Mouse (Mus musculus): Measurements from ENCODE around the gene Mmp25. TPM values are rescaled to one million over a fixed set of nuclear protein-coding genes. Genes with fewer than 3 reads are reported as not detected.

Gene Mmp25
- total RNA-seq, 1 experiment = 4.7 TPM

DNA sequence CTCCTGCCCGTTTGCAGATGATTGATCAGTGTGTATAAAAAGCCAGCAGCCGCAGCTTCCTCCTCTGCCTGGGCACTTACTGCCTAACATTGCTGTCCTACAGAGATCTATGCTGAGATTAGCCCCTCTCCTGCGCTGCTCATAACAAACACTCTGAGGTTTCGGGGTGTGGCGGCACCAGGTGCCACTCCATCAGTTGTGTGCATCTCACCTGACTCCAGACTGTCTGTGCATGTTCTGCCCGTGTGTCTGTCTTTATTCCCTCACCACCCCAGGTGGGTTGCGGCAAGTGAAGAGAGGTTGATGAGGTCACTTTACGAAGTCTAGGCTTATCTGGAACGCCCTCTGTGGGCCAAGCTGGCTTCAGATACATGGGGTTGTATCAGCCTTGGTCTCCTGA is 28.0 kb downstream of the Mmp25 start:
- no peaks in the 10 kb centered on the region for H3K9me3 ChIP-seq (ENCODE audit: control insufficient read depth, insufficient read depth, low read depth, low read length)
- no peak for DNase-seq (ENCODE audit: low read depth, low spot score)
- no peaks in the 10 kb centered on the region for H3K36me3 ChIP-seq (ENCODE audit: control insufficient read depth, insufficient read depth, low read length, poor library complexity, severe bottlenecking)
- H3K27ac ChIP-seq (ENCODE audit: insufficient read depth, low read depth, low read length, poor library complexity, severe bottlenecking) = no peak overlapping the region
- TF ChIP-seq ZNF384 (IDR thresholded peaks at IDR 0.05; ENCODE audit: low read depth, low read length) = no peak
- TF ChIP-seq HCFC1 (IDR thresholded peaks at IDR 0.05; ENCODE audit: borderline replicate concordance, insufficient read depth, low read length) = no peak
- TF ChIP-seq MAFK (IDR thresholded peaks at IDR 0.05; ENCODE audit: insufficient read depth, low read depth, low read length) = no peak
- no peak for TF ChIP-seq ZC3H11A (IDR thresholded peaks at IDR 0.05; ENCODE audit: borderline replicate concordance, low read depth, low read length)
- TF ChIP-seq CHD2 (IDR thresholded peaks at IDR 0.05; ENCODE audit: low read depth, low read length) = no peak
- in situ Hi-C loops (cut with MboI; ENCODE audit: low sequenced_read_pairs in 2 of 2, unreplicated experiment in 2 of 2) = no loop called here
- H3K4me3 ChIP-seq (ENCODE audit: insufficient read depth in 1 of 2, low read depth in 1 of 2, low read length in 2 of 2, poor library complexity in 1 of 2, severe bottlenecking in 1 of 2) = peak overlapping the region; percentile 37 to 41; a peak in 2 of 4 replicates
- H3K4me1 ChIP-seq (ENCODE audit: control insufficient read depth in 2 of 2, insufficient read depth in 2 of 2, low read length in 2 of 2, poor library complexity in 1 of 2) = no peaks in the 10 kb centered on the region; a peak in 1 of 4 replicates
- H3K9ac ChIP-seq (ENCODE audit: insufficient read depth, low read depth, low read length, poor library complexity, severe bottlenecking) = 0 out of 2 replicates have a peak overlapping the region, but pooled peaks have one; percentile 1

GRCm38 (mm10) chr17:23610361-23610800 is 34.7 kb downstream of the Mmp25 start:
- H3K36me3 ChIP-seq (ENCODE audit: control insufficient read depth, insufficient read depth, low read length, poor library complexity, severe bottlenecking) = peaks cover 51% of the 10 kb centered on the region
- no peaks in the 10 kb centered on the region for H3K9me3 ChIP-seq (ENCODE audit: control insufficient read depth, insufficient read depth, low read depth, low read length)
- H3K4me3 ChIP-seq (ENCODE audit: insufficient read depth in 1 of 2, low read depth in 1 of 2, low read length in 2 of 2, poor library complexity in 1 of 2, severe bottlenecking in 1 of 2) = peak overlapping the region; percentile 12 to 17; a peak in 2 of 4 replicates
- TF ChIP-seq HCFC1 (IDR thresholded peaks at IDR 0.05; ENCODE audit: borderline replicate concordance, insufficient read depth, low read length) (no peak), ZC3H11A (IDR thresholded peaks at IDR 0.05; ENCODE audit: borderline replicate concordance, low read depth, low read length) (peak; percentile 42; the same call in 1 of the 2 replicates)
- H3K9ac ChIP-seq (ENCODE audit: insufficient read depth, low read depth, low read length, poor library complexity, severe bottlenecking) = no peak overlapping the region; the same call in 1 of the 2 replicates
- DNase-seq (ENCODE audit: low read depth, low spot score) = peak; percentile 70
- in situ Hi-C loops (cut with MboI; ENCODE audit: low sequenced_read_pairs in 2 of 2, unreplicated experiment in 2 of 2) = no loop called here
- H3K27ac ChIP-seq (ENCODE audit: insufficient read depth, low read depth, low read length, poor library complexity, severe bottlenecking) = no peak overlapping the region
- peaks cover 0 to 13% of the 10 kb centered on the region in 2 experiments; a peak in 1 of 4 replicates for H3K4me1 ChIP-seq (ENCODE audit: control insufficient read depth in 2 of 2, insufficient read depth in 2 of 2, low read length in 2 of 2, poor library complexity in 1 of 2)

DNA sequence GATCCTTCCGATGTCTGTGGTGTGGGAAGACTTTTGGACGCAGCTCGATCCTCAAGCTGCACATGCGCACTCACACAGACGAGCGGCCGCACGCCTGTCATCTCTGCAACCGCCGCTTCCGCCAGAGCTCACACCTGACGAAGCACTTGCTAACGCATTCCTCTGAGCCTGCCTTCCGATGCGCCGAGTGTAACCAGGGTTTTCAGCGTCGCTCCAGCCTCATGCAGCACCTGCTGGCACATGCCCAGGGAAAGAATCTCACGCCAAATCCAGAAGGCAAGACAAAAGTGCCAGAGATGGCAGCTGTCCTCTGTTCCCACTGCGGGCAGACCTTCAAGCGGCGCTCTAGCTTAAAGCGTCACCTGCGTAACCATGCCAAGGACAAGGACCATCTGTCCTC is 35.5 kb downstream of the Mmp25 start:
- no peak overlapping the region; a peak in 1 of 4 replicates for H3K4me3 ChIP-seq (ENCODE audit: insufficient read depth in 1 of 2, low read depth in 1 of 2, low read length in 2 of 2, poor library complexity in 1 of 2, severe bottlenecking in 1 of 2)
- TF ChIP-seq MAFK (IDR thresholded peaks at IDR 0.05; ENCODE audit: insufficient read depth, low read depth, low read length) (no peak), CHD2 (IDR thresholded peaks at IDR 0.05; ENCODE audit: low read depth, low read length) (no peak), HCFC1 (IDR thresholded peaks at IDR 0.05; ENCODE audit: borderline replicate concordance, insufficient read depth, low read length) (no peak), ZNF384 (IDR thresholded peaks at IDR 0.05; ENCODE audit: low read depth, low read length) (no peak), ZC3H11A (IDR thresholded peaks at IDR 0.05; ENCODE audit: borderline replicate concordance, low read depth, low read length) (no peak)
- H3K9me3 ChIP-seq (ENCODE audit: control insufficient read depth, insufficient read depth, low read depth, low read length) = no peaks in the 10 kb centered on the region
- in situ Hi-C loops (cut with MboI; ENCODE audit: low sequenced_read_pairs in 2 of 2, unreplicated experiment in 2 of 2) = no loop called here
- no peak overlapping the region for H3K9ac ChIP-seq (ENCODE audit: insufficient read depth, low read depth, low read length, poor library complexity, severe bottlenecking)
- DNase-seq (ENCODE audit: low read depth, low spot score) = no peak
- H3K4me1 ChIP-seq (ENCODE audit: control insufficient read depth in 2 of 2, insufficient read depth in 2 of 2, low read length in 2 of 2, poor library complexity in 1 of 2) = peaks cover under 1 to 13% of the 10 kb centered on the region in 2 experiments; a peak in 1 of 4 replicates
- peaks cover 53% of the 10 kb centered on the region for H3K36me3 ChIP-seq (ENCODE audit: control insufficient read depth, insufficient read depth, low read length, poor library complexity, severe bottlenecking)
- no peak overlapping the region for H3K27ac ChIP-seq (ENCODE audit: insufficient read depth, low read depth, low read length, poor library complexity, severe bottlenecking)

DNA sequence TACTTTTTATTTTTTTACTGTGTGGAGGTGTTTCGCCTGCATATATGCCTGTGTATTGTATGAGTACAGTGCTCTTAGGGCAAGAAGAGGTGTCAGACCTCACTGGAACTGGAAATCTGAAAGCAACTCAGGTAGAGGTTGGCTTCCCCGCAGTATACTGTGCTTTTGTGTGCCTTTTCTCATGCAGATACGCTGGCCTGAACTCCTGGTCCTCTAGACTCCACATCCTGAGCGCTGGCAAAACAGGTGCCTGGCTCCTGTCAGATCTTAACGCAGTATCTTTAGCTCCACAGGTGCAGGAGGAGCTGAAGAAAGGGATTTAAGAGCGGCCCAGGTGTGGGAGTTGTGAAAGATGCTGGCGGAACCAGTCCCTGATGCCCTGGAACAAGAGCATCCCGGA is 39.9 kb downstream of the Mmp25 start:
- Histone ChIP-seq H3K27ac (ENCODE audit: insufficient read depth, low read depth, low read length, poor library complexity, severe bottlenecking) (peak overlapping the region; percentile 87; the same call in 1 of the 2 replicates), H3K9me3 (ENCODE audit: control insufficient read depth, insufficient read depth, low read depth, low read length) (no peaks in the 10 kb centered on the region), H3K9ac (ENCODE audit: insufficient read depth, low read depth, low read length, poor library complexity, severe bottlenecking) (peak overlapping the region; percentile 66; the same call in 1 of the 2 replicates), H3K4me1 (ENCODE audit: control insufficient read depth in 2 of 2, insufficient read depth in 2 of 2, low read length in 2 of 2, poor library complexity in 1 of 2) (peaks cover 9 to 17% of the 10 kb centered on the region in 2 experiments; a peak in 3 of 4 replicates), H3K36me3 (ENCODE audit: control insufficient read depth, insufficient read depth, low read length, poor library complexity, severe bottlenecking) (peaks cover 48% of the 10 kb centered on the region), H3K4me3 (ENCODE audit: insufficient read depth in 1 of 2, low read depth in 1 of 2, low read length in 2 of 2, poor library complexity in 1 of 2, severe bottlenecking in 1 of 2) (peak overlapping the region; percentile 45 to 66)
- TF ChIP-seq ZC3H11A (IDR thresholded peaks at IDR 0.05; ENCODE audit: borderline replicate concordance, low read depth, low read length) (no peak), MAFK (IDR thresholded peaks at IDR 0.05; ENCODE audit: insufficient read depth, low read depth, low read length) (no peak), ZNF384 (IDR thresholded peaks at IDR 0.05; ENCODE audit: low read depth, low read length) (no peak)
- in situ Hi-C loops (cut with MboI; ENCODE audit: low sequenced_read_pairs in 2 of 2, unreplicated experiment in 2 of 2) = no loop called here
- no peak for DNase-seq (ENCODE audit: low read depth, low spot score)

- peaks cover 39% of the 10 kb centered on the region for H3K36me3 ChIP-seq (ENCODE audit: control insufficient read depth, insufficient read depth, low read length, poor library complexity, severe bottlenecking)
- TF ChIP-seq ZNF384 (IDR thresholded peaks at IDR 0.05; ENCODE audit: low read depth, low read length) (no peak), HCFC1 (IDR thresholded peaks at IDR 0.05; ENCODE audit: borderline replicate concordance, insufficient read depth, low read length) (no peak), CHD2 (IDR thresholded peaks at IDR 0.05; ENCODE audit: low read depth, low read length) (no peak), ZC3H11A (IDR thresholded peaks at IDR 0.05; ENCODE audit: borderline replicate concordance, low read depth, low read length) (no peak), MAFK (IDR thresholded peaks at IDR 0.05; ENCODE audit: insufficient read depth, low read depth, low read length) (no peak)
- in situ Hi-C loops (cut with MboI; ENCODE audit: low sequenced_read_pairs in 2 of 2, unreplicated experiment in 2 of 2) = no loop called here
- H3K4me1 ChIP-seq (ENCODE audit: control insufficient read depth in 2 of 2, insufficient read depth in 2 of 2, low read length in 2 of 2, poor library complexity in 1 of 2) = peaks cover 9% of the 10 kb centered on the region in 2 experiments; a peak in 3 of 4 replicates
- DNase-seq (ENCODE audit: low read depth, low spot score) = peak; percentile 56
- peak overlapping the region; percentile 87; the same call in 1 of the 2 replicates for H3K27ac ChIP-seq (ENCODE audit: insufficient read depth, low read depth, low read length, poor library complexity, severe bottlenecking)
- peak overlapping the region; percentile 68; the same call in 1 of the 2 replicates for H3K9ac ChIP-seq (ENCODE audit: insufficient read depth, low read depth, low read length, poor library complexity, severe bottlenecking)
- H3K4me3 ChIP-seq (ENCODE audit: insufficient read depth in 1 of 2, low read depth in 1 of 2, low read length in 2 of 2, poor library complexity in 1 of 2, severe bottlenecking in 1 of 2) = peak overlapping the region; percentile 4 to 34; a peak in 1 of 4 replicates
- H3K9me3 ChIP-seq (ENCODE audit: control insufficient read depth, insufficient read depth, low read depth, low read length) = no peaks in the 10 kb centered on the region
Measured at GRCm38 (mm10) chr17:23604394-23604793, 40.7 kb downstream of the Mmp25 start.

Data from ES-E14 (cell line).